Mouse (Mus musculus) liver, adult 2 months (tissue): ENCODE results near the gene Vapa. TPM values are rescaled to one million over a fixed set of nuclear protein-coding genes. Genes with fewer than 3 reads are reported as not detected.

Experiments used
- DNase-seq: peaks from one replicate; pipeline ENCODE4 v3.0.0-alpha.2; 2011; ENCODE audit warnings: low read depth, low spot score; ENCODE audit errors: extremely low read depth
- H3K27ac ChIP-seq: fragments of 200-500 bp; replicated peaks from 2 replicates; pipeline ENCODE4 v1.5.1; 2012; ENCODE audit warnings: low read depth, mild to moderate bottlenecking, control low read depth, inconsistent platforms, low read length; ENCODE audit not compliant: insufficient read depth
- H3K27me3 ChIP-seq: fragments of 200-500 bp; 2 replicates; pipeline ENCODE4 v1.6.1; 2012; ENCODE audit warnings: mild to moderate bottlenecking, moderate library complexity, low read length, inconsistent platforms; ENCODE audit not compliant: control insufficient read depth, insufficient read depth
- H3K36me3 ChIP-seq: fragments of 200-500 bp; 2 replicates; pipeline ENCODE4 v1.6.1; 2012; ENCODE audit warnings: low read length, inconsistent platforms; ENCODE audit not compliant: control insufficient read depth, insufficient read depth
- H3K4me1 ChIP-seq: fragments of 200-500 bp; 2 replicates; pipeline ENCODE4 v1.6.1; 2011; ENCODE audit warnings: low read length; ENCODE audit not compliant: control insufficient read depth, insufficient read depth
- H3K4me3 ChIP-seq: fragments of 200-500 bp; 2 replicates; pipeline ENCODE4 v1.5.1; 2011; ENCODE audit warnings: low read depth, mild to moderate bottlenecking, control low read depth, low read length, moderate library complexity; ENCODE audit not compliant: insufficient read depth
- H3K79me2 ChIP-seq: fragments of 200-500 bp; 2 replicates; pipeline ENCODE4 v1.6.1; 2012; ENCODE audit warnings: inconsistent platforms, mild to moderate bottlenecking, low read length, moderate library complexity; ENCODE audit not compliant: control insufficient read depth, insufficient read depth
- H3K9ac ChIP-seq: fragments of 200-500 bp; 2 replicates; pipeline ENCODE4 v1.6.1; 2012; ENCODE audit warnings: low read depth, mild to moderate bottlenecking, control low read depth, inconsistent platforms, low read length
- CTCF ChIP-seq: fragments of 200-500 bp; IDR thresholded peaks from 2 replicates; pipeline ENCODE4 v1.5.1; 2011; ENCODE audit warnings: low read depth, low read length, control low read depth
- POLR2A ChIP-seq: fragments of 200-500 bp; IDR thresholded peaks from 2 replicates; pipeline ENCODE4 v1.6.1; 2011; ENCODE audit warnings: low read length, control low read depth; ENCODE audit not compliant: insufficient read depth; ENCODE audit errors: extremely low read depth
- WGBS: fragments of 180-500 bp; shearing (Covaris S2); methylation state at CpG from one replicate; pipeline ENCODE4 v1.1.7; 2018; 5-methylcytosine and 5-hydroxymethylcytosine counted together
- polyA plus RNA-seq: library from polyadenylated mRNA; depleted of rRNA; stranded (reverse); fragments of >200 nt; gene quantifications from 2 replicates; pipeline ENCODE4 v1.2.3, GENCODE M21; 2012
- total RNA-seq: library from RNA; depleted of rRNA; stranded (reverse); fragments of >200 nt; gene quantifications from 2 replicates; pipeline ENCODE4 v1.2.3, GENCODE M21; 2014

Vapa gene
- total and polyA plus RNA-seq, 2 experiments, result 17.9 to 51.7 TPM

GRCm38 (mm10) chr17:65597857-65598486 lies 15.4 kb downstream of the Vapa start:
- no peak for DNase-seq
- Histone ChIP-seq H3K9ac (no peak overlapping the region), H3K4me1 (peaks cover 24% of the 10 kb centered on the region), H3K4me3 (no peak overlapping the region), H3K27me3 (no peaks in the 10 kb centered on the region), H3K27ac (no peak overlapping the region), H3K36me3 (no peaks in the 10 kb centered on the region), H3K79me2 (peaks cover 22% of the 10 kb centered on the region; the same call in 1 of the 2 replicates)
- no peak for TF ChIP-seq POLR2A
- TF ChIP-seq CTCF, result no peak
- 83% methylated on average over 3 of the region's 3 CpGs for WGBS

- H3K4me1 ChIP-seq, result peaks cover 10% of the 10 kb centered on the region
- H3K27me3 ChIP-seq, result no peaks in the 10 kb centered on the region
- no peak overlapping the region for H3K27ac ChIP-seq
- peaks cover 28% of the 10 kb centered on the region; the same call in 1 of the 2 replicates for H3K79me2 ChIP-seq
- WGBS, result 20% methylated on average over 8 of the region's 8 CpGs
- DNase-seq, result peak; percentile 77
- no peak overlapping the region for H3K9ac ChIP-seq
- no peak overlapping the region for H3K4me3 ChIP-seq
- no peak for TF ChIP-seq POLR2A
- no peak for TF ChIP-seq CTCF
- peaks cover 9% of the 10 kb centered on the region for H3K36me3 ChIP-seq
Measured at GRCm38 (mm10) chr17:65594687-65595086, 18.7 kb downstream of the Vapa start.

- H3K27me3 ChIP-seq, result no peaks in the 10 kb centered on the region
- peaks cover 11% of the 10 kb centered on the region; the same call in 1 of the 2 replicates for H3K79me2 ChIP-seq
- TF ChIP-seq POLR2A, result no peak
- no peak for TF ChIP-seq CTCF
- WGBS, result 26% methylated on average over 3 of the region's 3 CpGs
- H3K36me3 ChIP-seq, result peaks cover 22% of the 10 kb centered on the region
- H3K9ac ChIP-seq, result no peak overlapping the region
- peak; percentile 48 for DNase-seq
- H3K27ac ChIP-seq, result no peak overlapping the region
- no peaks in the 10 kb centered on the region for H3K4me1 ChIP-seq
- H3K4me3 ChIP-seq, result no peak overlapping the region
Measured at GRCm38 (mm10) chr17:65586892-65587291, 26.5 kb downstream of the Vapa start.

GRCm38 (mm10) chr17:65581440-65581839 lies 31.9 kb downstream of the Vapa start:
- Histone ChIP-seq H3K27ac (no peak overlapping the region), H3K79me2 (no peaks in the 10 kb centered on the region; the same call in 1 of the 2 replicates), H3K27me3 (no peaks in the 10 kb centered on the region), H3K4me3 (no peak overlapping the region), H3K36me3 (peaks cover 26% of the 10 kb centered on the region), H3K9ac (no peak overlapping the region), H3K4me1 (peaks cover 4% of the 10 kb centered on the region; the same call in 1 of the 2 replicates)
- WGBS, result 96% methylated on average over 5 of the region's 5 CpGs
- TF ChIP-seq POLR2A, result no peak
- no peak for TF ChIP-seq CTCF
- DNase-seq, result no peak

GRCm38 (mm10) chr17:65579766-65580165 lies 33.6 kb downstream of the Vapa start:
- peaks cover 26% of the 10 kb centered on the region for H3K36me3 ChIP-seq
- H3K4me3 ChIP-seq, result no peak overlapping the region
- H3K9ac ChIP-seq, result no peak overlapping the region
- peak; percentile 82 for DNase-seq
- no peaks in the 10 kb centered on the region for H3K27me3 ChIP-seq
- 57% methylated on average over 7 of the region's 7 CpGs for WGBS
- H3K27ac ChIP-seq, result 0 out of 2 replicates have a peak overlapping the region, but pooled peaks have one; percentile 20
- H3K79me2 ChIP-seq, result no peaks in the 10 kb centered on the region; the same call in 1 of the 2 replicates
- H3K4me1 ChIP-seq, result peaks cover 4% of the 10 kb centered on the region; the same call in 1 of the 2 replicates
- TF ChIP-seq CTCF, result no peak
- no peak for TF ChIP-seq POLR2A

GRCm38 (mm10) chr17:65575339-65575738 lies 38.0 kb downstream of the Vapa start:
- peak; percentile 30; the same call in 1 of the 2 replicates for TF ChIP-seq CTCF
- TF ChIP-seq POLR2A, result no peak
- no peak overlapping the region for H3K27ac ChIP-seq
- H3K27me3 ChIP-seq, result no peaks in the 10 kb centered on the region
- no peak overlapping the region for H3K4me3 ChIP-seq
- peaks cover 4% of the 10 kb centered on the region; the same call in 1 of the 2 replicates for H3K4me1 ChIP-seq
- H3K79me2 ChIP-seq, result no peaks in the 10 kb centered on the region
- DNase-seq, result no peak
- peaks cover 6% of the 10 kb centered on the region for H3K36me3 ChIP-seq
- no peak overlapping the region for H3K9ac ChIP-seq
- 64% methylated on average over 1 of the region's 1 CpGs for WGBS
